Mouse (Mus musculus): ENCODE measurements at regions not wholly inside any gene's neighbourhood (a gene's known extent, or its start where the extent isn't known, plus 50 kb on each side); places are given as distances from the start of the nearest gene placed in this dataset.
"Not testable (repeated sequence)": the region's sequence is repeated elsewhere in the genome, so short reads cannot be mapped to it uniquely, and the experiment has no call there.

GRCm38 (mm10) chr16:76958597-76959392, 54.7 kb upstream of the Usp25 start:
- no peak for DNase-seq

GRCm38 (mm10) chr16:76957491-76957890, 56.0 kb upstream of the Usp25 start:
- DNase-seq = no peak

DNA sequence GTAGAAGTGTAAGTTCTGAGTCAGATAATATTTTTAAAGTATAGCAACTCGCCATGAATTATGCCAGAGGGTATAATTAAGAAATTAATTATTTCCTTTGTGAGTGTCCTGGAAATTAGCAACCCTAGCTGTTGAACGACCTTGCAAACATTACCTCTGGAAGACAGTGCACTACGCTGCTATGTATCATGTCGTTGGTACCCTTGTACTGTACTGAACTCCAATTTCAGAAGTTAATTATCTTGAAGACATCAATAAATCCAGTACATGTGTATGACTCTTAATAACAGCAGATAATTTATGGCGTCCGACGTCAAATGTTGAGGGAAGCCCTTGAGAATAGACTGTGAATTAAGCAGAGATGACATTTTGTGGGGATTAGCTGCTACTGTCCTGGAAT, 56.4 kb upstream of the Usp25 start:
- DNase-seq = no peak

DNA sequence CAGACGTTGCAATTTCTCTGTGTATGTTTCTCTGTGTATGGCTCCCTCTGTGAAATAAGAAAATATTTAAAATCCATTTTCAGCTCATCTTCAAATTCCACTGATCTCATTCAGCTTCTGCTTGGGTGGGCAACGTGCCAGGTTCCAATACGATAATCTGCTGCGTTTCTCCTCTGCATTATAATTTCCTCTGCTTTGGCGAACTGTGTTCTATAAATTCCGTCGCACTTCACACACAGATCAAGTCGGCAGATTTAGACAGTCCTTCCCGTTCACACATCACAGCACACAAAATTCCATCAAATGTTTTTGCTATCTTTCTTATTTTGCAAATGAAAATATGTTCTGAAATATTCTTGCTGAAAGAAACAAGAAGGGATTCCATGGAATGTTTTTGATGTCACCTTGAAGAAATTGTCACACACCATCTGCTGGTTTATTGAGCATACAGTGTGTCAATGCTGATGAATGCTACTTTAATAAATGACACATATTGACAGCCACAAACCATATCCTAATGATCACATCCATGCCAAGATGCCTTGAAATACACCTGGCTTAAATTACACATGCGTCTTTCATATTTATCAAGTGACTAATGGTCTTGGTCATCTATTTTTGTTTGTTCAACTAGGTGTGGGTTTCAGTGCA, 62.5 kb upstream of the Usp25 start:
- peak; percentile 25 to 55 for DNase-seq

GRCm38 (mm10) chr16:76947011-76947410, 66.5 kb upstream of the Usp25 start:
- DNase-seq = no peak

DNA sequence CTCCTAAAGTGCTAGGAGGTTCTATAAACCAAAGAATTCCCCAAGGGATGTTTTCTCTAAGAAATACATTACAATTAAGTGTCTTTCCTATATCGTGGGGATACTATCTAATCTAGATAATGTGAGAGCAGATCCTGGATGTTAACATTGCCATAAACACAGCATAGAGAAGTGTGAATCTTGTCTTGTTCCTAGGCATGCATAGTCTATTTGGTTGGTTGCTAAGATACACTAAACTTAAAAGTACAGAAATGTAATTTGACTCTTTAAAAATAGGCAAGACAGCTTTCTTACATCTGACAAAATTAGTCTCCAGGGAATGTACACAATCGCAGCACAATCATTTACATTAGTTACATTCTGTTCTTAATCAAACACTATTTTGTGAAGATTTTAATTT, 75.4 kb upstream of the Usp25 start:
- no peak for DNase-seq

DNA sequence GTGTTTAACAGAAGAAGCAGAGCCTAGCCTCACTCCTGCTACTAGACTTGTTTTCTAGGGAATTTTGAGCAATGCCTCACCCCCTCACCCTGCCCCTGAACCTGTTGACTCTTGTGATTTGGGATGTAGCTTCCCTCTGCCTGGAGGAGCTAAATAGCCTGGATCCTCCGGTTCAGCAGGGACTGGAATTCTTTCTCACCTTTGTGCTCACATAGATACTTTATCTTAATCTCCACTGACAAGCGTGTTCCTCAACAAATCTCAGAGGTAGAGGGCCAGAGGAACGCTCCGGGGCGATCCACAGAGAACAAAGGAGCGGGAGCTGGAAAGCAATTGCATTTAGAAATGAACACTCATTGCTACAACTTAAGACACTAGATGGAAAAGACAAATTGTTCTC, 85.6 kb upstream of the Usp25 start:
- DNase-seq = no peak

- not testable (repeated sequence) for DNase-seq
These were observed 93.4 kb upstream of the Usp25 start for GRCm38 (mm10) chr16:76920137-76920536.

- no peak for DNase-seq
These were observed 94.9 kb upstream of the Usp25 start for GRCm38 (mm10) chr16:76918598-76918997.

GRCm38 (mm10) chr16:76914311-76914710, 99.2 kb upstream of the Usp25 start:
- no peak for DNase-seq

- DNase-seq = no peak
These were observed 108.1 kb upstream of the Usp25 start for GRCm38 (mm10) chr16:76905205-76905996.

GRCm38 (mm10) chr16:76899083-76899482, 114.4 kb upstream of the Usp25 start:
- DNase-seq = no peak

GRCm38 (mm10) chr16:76896305-76896704, 117.2 kb upstream of the Usp25 start:
- DNase-seq = no peak

GRCm38 (mm10) chr16:76895781-76896180, 117.7 kb upstream of the Usp25 start:
- no peak for DNase-seq

GRCm38 (mm10) chr16:76878576-76878975, 134.9 kb upstream of the Usp25 start:
- DNase-seq = no peak

- no peak for DNase-seq
These were observed 138.0 kb upstream of the Usp25 start for GRCm38 (mm10) chr16:76875397-76876018.

GRCm38 (mm10) chr16:76866465-76866802, 147.1 kb upstream of the Usp25 start:
- no peak for DNase-seq

- peak; percentile 21 to 27 for DNase-seq
These were observed 147.6 kb upstream of the Usp25 start for GRCm38 (mm10) chr16:76865731-76866464.

GRCm38 (mm10) chr16:76864392-76864791, 149.1 kb upstream of the Usp25 start:
- no peak for DNase-seq

- no peak for DNase-seq
These were observed 157.7 kb upstream of the Usp25 start for GRCm38 (mm10) chr16:76855797-76856196.

GRCm38 (mm10) chr16:76851396-76851795, 162.1 kb upstream of the Usp25 start:
- no peak for DNase-seq

DNA sequence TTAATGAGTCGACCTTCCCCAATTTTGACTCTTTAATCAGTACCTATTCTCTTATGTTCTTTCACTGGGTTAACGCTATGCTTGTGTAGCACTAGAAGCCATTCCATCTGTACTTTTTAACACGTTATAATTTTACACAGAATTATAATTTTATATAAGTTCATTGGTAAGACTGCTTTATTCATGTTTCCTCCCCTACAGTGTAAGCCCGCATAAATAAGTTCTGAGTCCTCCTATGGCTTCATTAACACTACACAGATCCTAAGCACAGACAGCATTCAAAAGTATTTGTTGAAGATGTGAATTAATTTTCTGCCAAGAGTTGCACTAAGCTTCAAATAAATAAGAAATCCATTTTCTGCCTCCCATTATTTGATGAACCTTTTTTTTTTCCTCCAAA, 176.1 kb upstream of the Usp25 start:
- DNase-seq = no peak
